Mouse (Mus musculus) embryonic facial prominence, embryonic 10.5 days (tissue): Measurements from ENCODE around the gene Mettl22. TPM values are rescaled to one million over a fixed set of nuclear protein-coding genes. Genes with fewer than 3 reads are reported as not detected.

Experiments
- DNase-seq: peaks from one replicate; pipeline ENCODE4 v3.0.0-alpha.2; 2017; ENCODE audit warnings: low spot score
- H3K27ac ChIP-seq: fragments of 300-500 bp; sonication (generic); replicated peaks from 2 replicates; pipeline ENCODE4 v1.5.1; 2016; ENCODE audit warnings: mild to moderate bottlenecking
- H3K27me3 ChIP-seq: fragments of 300-500 bp; sonication (generic); replicated peaks from 2 replicates; pipeline ENCODE4 v1.6.1; 2016; ENCODE audit warnings: low read depth, mild to moderate bottlenecking; ENCODE audit not compliant: poor library complexity, severe bottlenecking
- H3K36me3 ChIP-seq: fragments of 300-500 bp; sonication (generic); replicated peaks from 2 replicates; pipeline ENCODE4 v1.6.1; 2016; ENCODE audit warnings: mild to moderate bottlenecking, moderate library complexity
- H3K4me1 ChIP-seq: fragments of 300-500 bp; sonication (generic); 2 replicates; pipeline ENCODE4 v1.6.1; 2016
- H3K4me3 ChIP-seq: fragments of 300-500 bp; sonication (generic); 2 replicates; pipeline ENCODE4 v1.5.1; 2016; ENCODE audit warnings: mild to moderate bottlenecking, moderate library complexity
- H3K9me3 ChIP-seq: fragments of 300-500 bp; sonication (generic); 2 replicates; pipeline ENCODE4 v1.6.1; 2016; ENCODE audit warnings: mild to moderate bottlenecking
- WGBS: fragments of 180-500 bp; shearing (Covaris S2); methylation state at CpG from one replicate; pipeline ENCODE4 v1.1.7; 2016; 5-methylcytosine and 5-hydroxymethylcytosine counted together
- polyA plus RNA-seq: library from polyadenylated mRNA; unstranded; fragments of >200 nt; fragmentation: Nextera tagmentation; extraction: Ambion mirVana; gene quantifications from 2 replicates; pipeline ENCODE4 v1.2.1, GENCODE M21; 2016

Gene Mettl22
- polyA plus RNA-seq, 1 experiment from 2014 or later = 19.8 TPM

GRCm38 (mm10) chr16:8514180-8514579 is 43.6 kb downstream of the Mettl22 start:
- peaks cover 19% of the 10 kb centered on the region for H3K4me1 ChIP-seq
- H3K36me3 ChIP-seq = no peaks in the 10 kb centered on the region
- H3K4me3 ChIP-seq = peak overlapping the region; percentile 66
- WGBS = 55% methylated on average over 4 of the region's 4 CpGs
- H3K27me3 ChIP-seq = peaks cover 25% of the 10 kb centered on the region
- no peak for DNase-seq
- H3K9me3 ChIP-seq = no peaks in the 10 kb centered on the region
- peak overlapping the region; percentile 75; the same call in 1 of the 2 replicates for H3K27ac ChIP-seq

GRCm38 (mm10) chr16:8520525-8520924 is 49.9 kb downstream of the Mettl22 start:
- H3K4me1 ChIP-seq = peaks cover 24% of the 10 kb centered on the region
- 76% methylated on average over 5 of the region's 5 CpGs for WGBS

GRCm38 (mm10) chr16:8521322-8521721 is 50.7 kb downstream of the Mettl22 start:
- DNase-seq = no peak
- no peaks in the 10 kb centered on the region for H3K9me3 ChIP-seq
- peaks cover 29% of the 10 kb centered on the region for H3K4me1 ChIP-seq
- 78% methylated on average over 4 of the region's 4 CpGs for whole genome bisulfite sequencing
- H3K27ac ChIP-seq = no peak overlapping the region
- 0 out of 2 replicates have a peak, but pooled peaks cover 9% of the 10 kb centered on the region for H3K27me3 ChIP-seq
- no peak overlapping the region for H3K4me3 ChIP-seq
- H3K36me3 ChIP-seq = no peaks in the 10 kb centered on the region

More at GRCm38 (mm10) chr16:8520525-8520924, 49.9 kb downstream of the Mettl22 start:
- Histone ChIP-seq H3K36me3 (no peaks in the 10 kb centered on the region), H3K27me3 (peaks cover 10% of the 10 kb centered on the region; the same call in 1 of the 2 replicates), H3K27ac (no peak overlapping the region), H3K9me3 (no peaks in the 10 kb centered on the region), H3K4me3 (no peak overlapping the region)
- DNase-seq = no peak

- H3K4me1 ChIP-seq = peaks cover 29% of the 10 kb centered on the region
- DNase-seq = peak; percentile 45
- peak overlapping the region; percentile 49 for H3K27ac ChIP-seq
- H3K9me3 ChIP-seq = no peaks in the 10 kb centered on the region
- H3K4me3 ChIP-seq = no peak overlapping the region
- H3K36me3 ChIP-seq = no peaks in the 10 kb centered on the region
- 37% methylated on average over 11 of the region's 11 CpGs for WGBS
- H3K27me3 ChIP-seq = 0 out of 2 replicates have a peak, but pooled peaks cover 11% of the 10 kb centered on the region
Measured at GRCm38 (mm10) chr16:8523480-8524144, 53.0 kb downstream of the Mettl22 start.

- DNase-seq = no peak
- WGBS = 69% methylated on average over 16 of the region's 16 CpGs
- no peak overlapping the region for H3K4me3 ChIP-seq
Measured at GRCm38 (mm10) chr16:8524163-8524847, 53.7 kb downstream of the Mettl22 start.

GRCm38 (mm10) chr16:8525293-8525692 is 54.7 kb downstream of the Mettl22 start:
- H3K4me1 ChIP-seq = peaks cover 40% of the 10 kb centered on the region
- no peaks in the 10 kb centered on the region for H3K36me3 ChIP-seq
- 72% methylated on average over 3 of the region's 3 CpGs for WGBS
- DNase-seq = no peak
- H3K27ac ChIP-seq = no peak overlapping the region
- H3K27me3 ChIP-seq = 0 out of 2 replicates have a peak, but pooled peaks cover 11% of the 10 kb centered on the region
- no peak overlapping the region for H3K4me3 ChIP-seq
- no peaks in the 10 kb centered on the region for H3K9me3 ChIP-seq

More at GRCm38 (mm10) chr16:8524163-8524847, 53.7 kb downstream of the Mettl22 start:
- Histone ChIP-seq H3K9me3 (no peaks in the 10 kb centered on the region), H3K4me1 (peaks cover 30% of the 10 kb centered on the region), H3K36me3 (no peaks in the 10 kb centered on the region), H3K27me3 (0 out of 2 replicates have a peak, but pooled peaks cover 11% of the 10 kb centered on the region), H3K27ac (peak overlapping the region; percentile 49)

GRCm38 (mm10) chr16:8525877-8526276 is 55.3 kb downstream of the Mettl22 start:
- Histone ChIP-seq H3K36me3 (no peaks in the 10 kb centered on the region), H3K9me3 (no peaks in the 10 kb centered on the region), H3K27ac (no peak overlapping the region), H3K27me3 (0 out of 2 replicates have a peak, but pooled peaks cover 11% of the 10 kb centered on the region), H3K4me3 (no peak overlapping the region), H3K4me1 (peaks cover 45% of the 10 kb centered on the region)
- WGBS = 85% methylated on average over 7 of the region's 7 CpGs
- DNase-seq = no peak

- Histone ChIP-seq H3K4me1 (peaks cover 28% of the 10 kb centered on the region), H3K4me3 (no peak overlapping the region), H3K27ac (no peak overlapping the region; the same call in 1 of the 2 replicates), H3K36me3 (no peaks in the 10 kb centered on the region; the same call in 1 of the 2 replicates), H3K27me3 (0 out of 2 replicates have a peak, but pooled peaks cover 5% of the 10 kb centered on the region), H3K9me3 (no peaks in the 10 kb centered on the region)
- no peak for DNase-seq
- WGBS = 94% methylated on average over 1 of the region's 1 CpGs
Measured at GRCm38 (mm10) chr16:8529389-8529788, 58.8 kb downstream of the Mettl22 start.

- peak overlapping the region; percentile 10; the same call in 1 of the 2 replicates for H3K27ac ChIP-seq
- no peak overlapping the region for H3K4me3 ChIP-seq
- H3K27me3 ChIP-seq = 0 out of 2 replicates have a peak, but pooled peaks cover 5% of the 10 kb centered on the region
- H3K36me3 ChIP-seq = no peaks in the 10 kb centered on the region; the same call in 1 of the 2 replicates
- H3K9me3 ChIP-seq = no peaks in the 10 kb centered on the region
- WGBS = 68% methylated on average over 14 of the region's 14 CpGs
- H3K4me1 ChIP-seq = peaks cover 32% of the 10 kb centered on the region
- no peak for DNase-seq
Measured at GRCm38 (mm10) chr16:8530018-8530417, 59.4 kb downstream of the Mettl22 start.

GRCm38 (mm10) chr16:8532461-8532860 is 61.9 kb downstream of the Mettl22 start:
- Histone ChIP-seq H3K27me3 (no peaks in the 10 kb centered on the region), H3K4me3 (no peak overlapping the region), H3K4me1 (peaks cover 36% of the 10 kb centered on the region), H3K9me3 (no peaks in the 10 kb centered on the region), H3K27ac (no peak overlapping the region), H3K36me3 (no peaks in the 10 kb centered on the region; the same call in 1 of the 2 replicates)
- no peak for DNase-seq
- 89% methylated on average over 9 of the region's 9 CpGs for WGBS

- 68% methylated on average over 7 of the region's 7 CpGs for WGBS
- no peak for DNase-seq
- H3K27me3 ChIP-seq = no peaks in the 10 kb centered on the region
- H3K4me3 ChIP-seq = no peak overlapping the region
- H3K36me3 ChIP-seq = no peaks in the 10 kb centered on the region; the same call in 1 of the 2 replicates
- H3K27ac ChIP-seq = no peak overlapping the region
- no peaks in the 10 kb centered on the region for H3K9me3 ChIP-seq
- peaks cover 36% of the 10 kb centered on the region for H3K4me1 ChIP-seq
Measured at GRCm38 (mm10) chr16:8532894-8533293, 62.3 kb downstream of the Mettl22 start.

GRCm38 (mm10) chr16:8533477-8533876 is 62.9 kb downstream of the Mettl22 start:
- Histone ChIP-seq H3K9me3 (no peaks in the 10 kb centered on the region), H3K4me1 (peaks cover 38% of the 10 kb centered on the region), H3K4me3 (no peak overlapping the region), H3K27me3 (no peaks in the 10 kb centered on the region), H3K36me3 (no peaks in the 10 kb centered on the region; the same call in 1 of the 2 replicates), H3K27ac (no peak overlapping the region)
- no peak for DNase-seq
- 89% methylated on average over 6 of the region's 6 CpGs for WGBS
